Mouse (Mus musculus) thymus, postnatal 4 days (tissue): ENCODE results near the gene Gm10024.
"Not testable (repeated sequence)": the region's sequence is repeated elsewhere in the genome, so short reads cannot be mapped to it uniquely, and the experiment has no call there.

Experiments
- DNase-seq: peaks from one replicate; pipeline ENCODE4 v3.0.0; 2021

The Gm10024 gene

GRCm38 (mm10) chr10:77735928-77736327 is 24.7 kb downstream of the Gm10024 start:
- no peak for DNase-seq

GRCm38 (mm10) chr10:77738929-77739328 is 27.7 kb downstream of the Gm10024 start:
- DNase-seq: no peak

GRCm38 (mm10) chr10:77741924-77742688 is 30.8 kb downstream of the Gm10024 start, which contains the start of gene Gm18596:
TSS of gene Gm18596 (minus strand) at chr10:77742638.
- DNase-seq: not testable (repeated sequence)

GRCm38 (mm10) chr10:77750686-77751085 is 39.4 kb downstream of the Gm10024 start:
- not testable (repeated sequence) for DNase-seq

- DNase-seq: not testable (repeated sequence)
Observed at GRCm38 (mm10) chr10:77751254-77751653, 40.0 kb downstream of the Gm10024 start, which contains the start of gene Gm9736. TSS of gene Gm9736 (minus strand) at chr10:77751354.

- DNase-seq: not testable (repeated sequence)
Observed at GRCm38 (mm10) chr10:77752312-77752711, 41.1 kb downstream of the Gm10024 start.

- no peak for DNase-seq
Observed at GRCm38 (mm10) chr10:77753448-77753847, 42.2 kb downstream of the Gm10024 start.

- DNase-seq: not testable (repeated sequence)
Observed at GRCm38 (mm10) chr10:77759582-77759981, 48.3 kb downstream of the Gm10024 start, which contains the start of gene Gm3233. TSS of gene Gm3233 (minus strand) at chr10:77759682.
